Mouse (Mus musculus) skeletal muscle tissue, postnatal 0 days (tissue): ENCODE data around the gene Ccdc96. TPM values are rescaled to one million over a fixed set of nuclear protein-coding genes. Genes with fewer than 3 reads are reported as not detected.

ENCODE experiments used
- polyA plus RNA-seq: library from polyadenylated mRNA; unstranded; fragments of >200 nt; fragmentation: Nextera tagmentation; extraction: Ambion mirVana; gene quantifications from 2 replicates; pipeline ENCODE4 v1.2.1, GENCODE M21; 2015

Ccdc96 gene
- 0.05 and 0.06 TPM in 2 replicates for polyA plus RNA-seq

GRCm38 (mm10) chr5:36484171-36484990 is at the start of gene Ccdc96, which contains the start of gene Tada2b:
Gene Ccdc96 (plus strand): TSS chr5:36484588.
Gene Tada2b (minus strand): TSS chr5:36484285.

GRCm38 (mm10) chr5:36464709-36465661 is 19.4 kb upstream of the Ccdc96 start, which contains the start of gene Grpel1:
Gene Grpel1 (plus strand): TSS chr5:36464998.

Other genes starting within 250 kb of the Ccdc96 start
- 11.7 and 13.6 TPM in 2 replicates for gene Sorcs2, start 86.4 kb upstream of the Ccdc96 start, polyA plus RNA-seq
- 62.6 and 66.9 TPM in 2 replicates for gene Grpel1, start 19.6 kb upstream of the Ccdc96 start, polyA plus RNA-seq
- gene Tada2b, start 303 bp upstream of the Ccdc96 start, polyA plus RNA-seq, result 1.1 and 1.2 TPM in 2 replicates
- 8.7 and 11.2 TPM in 2 replicates for gene Tbc1d14, start 108.7 kb downstream of the Ccdc96 start, polyA plus RNA-seq
- gene D5Ertd579e, start 211.4 kb downstream of the Ccdc96 start, polyA plus RNA-seq, result 22.7 and 23.0 TPM in 2 replicates